Mouse (Mus musculus) CH12F3 (cell line): ENCODE data around the gene Gm21962.
"Not testable (repeated sequence)": the region's sequence is repeated elsewhere in the genome, so short reads cannot be mapped to it uniquely, and the experiment has no call there.

Experiments
- in situ Hi-C: fragments of 300-500 bp; cut with MboI; formaldehyde crosslinking; loops from 2 replicates; pipeline ENCODE4 v1.14.3; 2020; ENCODE audit warnings: low sequenced_read_pairs

Gene Gm21962

GRCm38 (mm10) chr3:137671224-137671623 lies at the start of gene Gm21962:
Gene Gm21962 (plus strand): TSS chr3:137671524.
- in situ Hi-C loops = not testable (repeated sequence)

- in situ Hi-C loops = no loop called here
Observed at GRCm38 (mm10) chr3:137622091-137622490, 49.2 kb upstream of the Gm21962 start.

GRCm38 (mm10) chr3:137622895-137623580 lies 48.3 kb upstream of the Gm21962 start:
- in situ Hi-C loops = no loop called here

GRCm38 (mm10) chr3:137623581-137624362 lies 47.6 kb upstream of the Gm21962 start:
- in situ Hi-C loops = no loop called here

GRCm38 (mm10) chr3:137625054-137625453 lies 46.3 kb upstream of the Gm21962 start:
- in situ Hi-C loops = no loop called here

GRCm38 (mm10) chr3:137633726-137634125 lies 37.6 kb upstream of the Gm21962 start:
- in situ Hi-C loops = no loop called here

GRCm38 (mm10) chr3:137636571-137636970 lies 34.8 kb upstream of the Gm21962 start:
- in situ Hi-C loops = no loop called here

GRCm38 (mm10) chr3:137641238-137641637 lies 30.1 kb upstream of the Gm21962 start:
- in situ Hi-C loops = no loop called here

- in situ Hi-C loops = no loop called here
Observed at GRCm38 (mm10) chr3:137642137-137642536, 29.2 kb upstream of the Gm21962 start.

- in situ Hi-C loops = no loop called here
Observed at GRCm38 (mm10) chr3:137642568-137642967, 28.8 kb upstream of the Gm21962 start.

- in situ Hi-C loops = no loop called here
Observed at GRCm38 (mm10) chr3:137644081-137644480, 27.2 kb upstream of the Gm21962 start.

- in situ Hi-C loops = no loop called here
Observed at GRCm38 (mm10) chr3:137644947-137645346, 26.4 kb upstream of the Gm21962 start.

GRCm38 (mm10) chr3:137647427-137648100 lies 23.8 kb upstream of the Gm21962 start:
- in situ Hi-C loops = no loop called here

GRCm38 (mm10) chr3:137649112-137649511 lies 22.2 kb upstream of the Gm21962 start:
- in situ Hi-C loops = no loop called here

GRCm38 (mm10) chr3:137652853-137653252 lies 18.5 kb upstream of the Gm21962 start:
- in situ Hi-C loops = no loop called here

GRCm38 (mm10) chr3:137680923-137681322 lies 9.6 kb downstream of the Gm21962 start:
- in situ Hi-C loops = no loop called here

GRCm38 (mm10) chr3:137682911-137683806 lies 11.8 kb downstream of the Gm21962 start:
- in situ Hi-C loops = no loop called here

- in situ Hi-C loops = no loop called here
Observed at GRCm38 (mm10) chr3:137683807-137684403, 12.6 kb downstream of the Gm21962 start.

- in situ Hi-C loops = no loop called here
Observed at GRCm38 (mm10) chr3:137686932-137687331, 15.6 kb downstream of the Gm21962 start.

GRCm38 (mm10) chr3:137691503-137691902 lies 20.2 kb downstream of the Gm21962 start:
- in situ Hi-C loops = no loop called here
